Mouse (Mus musculus) CD4-positive, CD25-positive, alpha-beta regulatory T cell, adult 4 months (primary cell): ENCODE measurements around the gene Rbm10. TPM values are rescaled to one million over a fixed set of nuclear protein-coding genes. Genes with fewer than 3 reads are reported as not detected.

ENCODE experiments used
- ATAC-seq: one replicate; pipeline ENCODE4 v1.8.0; 2017
- polyA plus RNA-seq, 2 experiments: library from polyadenylated mRNA; unstranded; fragments of 100-300 nt; shearing (Covaris generic); gene quantifications; one replicate each; pipeline ENCODE4 v1.2.1; 2017

The Rbm10 gene
- polyA plus RNA-seq = 10 to 100 TPM; 37.6 to 61.7 TPM

DNA sequence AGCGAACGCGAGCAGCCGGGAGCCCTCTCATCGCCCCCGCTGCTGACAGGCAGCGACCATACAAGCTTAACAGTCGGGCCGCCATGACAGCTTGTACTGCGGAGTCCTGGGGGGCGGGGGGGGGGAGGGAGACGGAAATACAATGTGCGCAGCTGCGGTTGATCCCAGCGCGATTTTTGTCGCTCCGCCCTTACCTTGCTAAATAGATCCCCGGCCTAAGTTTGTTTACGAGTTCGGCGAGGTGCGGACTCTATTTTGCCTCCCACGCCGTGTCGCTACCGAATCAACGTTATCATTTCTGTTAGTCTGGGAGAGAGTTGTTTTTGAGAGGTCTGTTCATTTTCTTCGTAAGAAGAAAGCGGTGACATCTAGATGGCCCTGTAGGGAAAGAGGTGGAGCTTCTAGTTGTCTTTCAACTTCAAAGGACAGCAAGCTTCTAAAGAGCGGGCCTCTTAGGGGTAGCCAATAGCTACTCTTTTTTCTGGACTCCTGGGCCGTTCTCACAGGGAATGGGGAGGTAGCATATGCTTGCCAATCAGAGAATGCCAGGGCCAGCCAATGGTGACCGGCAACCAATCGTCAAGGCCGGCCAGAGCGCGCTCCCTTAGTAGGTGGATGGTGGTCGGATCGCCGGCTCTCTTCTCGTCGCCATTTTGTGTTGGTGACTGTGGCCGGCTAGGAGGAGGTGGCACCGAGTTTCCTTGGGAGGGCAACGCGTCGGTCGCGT is at the start of gene Rbm10, which contains the start of gene Ndufb11:
Gene Rbm10, plus strand, starts transcription at position 328 of the 727 bp plus-strand sequence.
Gene Ndufb11, minus strand, starts transcription at position 444 of the 727 bp plus-strand sequence.
- peak; percentile 90 for ATAC-seq

DNA sequence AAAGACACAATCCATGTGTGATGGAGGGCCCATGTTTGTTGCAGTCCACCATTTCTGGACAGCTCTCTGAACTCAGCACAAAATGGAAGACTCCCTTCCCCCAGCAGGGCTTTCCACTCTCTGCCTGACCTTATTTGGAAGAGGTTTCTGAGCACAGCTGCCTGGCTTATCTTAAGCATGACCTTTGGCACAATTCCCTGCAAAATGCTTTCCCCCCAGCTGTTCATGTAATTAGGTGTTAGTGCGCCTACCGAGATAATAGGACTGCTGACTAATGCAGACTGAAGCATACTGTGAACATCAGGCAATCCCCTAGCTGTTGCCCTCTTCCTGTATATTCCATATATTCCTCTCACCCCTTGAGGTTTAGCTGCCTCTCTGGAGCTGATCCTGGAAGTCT is 46.3 kb upstream of the Rbm10 start:
- no peak for ATAC-seq

DNA sequence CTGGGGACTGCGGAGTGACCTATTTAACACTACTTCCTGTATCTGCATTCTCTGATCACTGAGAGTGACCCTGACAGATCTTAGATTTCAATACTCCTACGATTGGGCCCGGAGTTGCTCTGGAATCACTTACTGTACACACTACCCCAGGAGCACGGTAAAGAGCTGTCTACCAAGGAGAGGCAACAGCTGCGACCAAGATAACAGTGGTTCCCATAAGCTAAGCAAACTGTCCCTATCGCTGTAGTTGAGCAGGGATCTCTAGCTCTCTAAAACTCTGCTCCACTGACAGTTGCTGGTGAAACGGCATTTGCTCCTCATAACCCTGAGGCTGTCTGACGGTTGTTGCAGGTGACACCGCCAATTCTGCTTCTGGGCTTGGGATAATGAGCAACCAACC is 44.6 kb upstream of the Rbm10 start:
- ATAC-seq = no peak

- no peak for ATAC-seq
These were observed 43.4 kb upstream of the Rbm10 start for GRCm38 (mm10) chrX:20573927-20574326.

DNA sequence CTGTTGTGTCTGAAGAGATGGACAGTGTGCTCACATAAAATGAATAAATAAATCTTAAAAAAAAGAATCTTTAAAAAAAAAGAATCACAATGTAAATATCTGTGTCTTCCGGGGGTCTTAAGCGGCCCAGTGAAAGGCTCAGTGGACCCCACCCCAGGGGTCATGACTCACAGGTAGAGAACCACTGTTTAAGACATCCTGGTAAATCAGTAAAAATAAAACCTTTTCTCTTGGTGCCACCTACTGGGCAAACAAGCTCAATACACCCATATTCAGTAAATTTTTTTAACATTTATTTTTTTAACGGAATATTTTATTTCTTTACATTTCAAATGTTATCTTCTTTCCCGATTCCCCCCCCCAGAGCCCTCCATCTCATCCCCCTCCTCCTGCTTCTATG is 29.3 kb upstream of the Rbm10 start:
- no peak for ATAC-seq

DNA sequence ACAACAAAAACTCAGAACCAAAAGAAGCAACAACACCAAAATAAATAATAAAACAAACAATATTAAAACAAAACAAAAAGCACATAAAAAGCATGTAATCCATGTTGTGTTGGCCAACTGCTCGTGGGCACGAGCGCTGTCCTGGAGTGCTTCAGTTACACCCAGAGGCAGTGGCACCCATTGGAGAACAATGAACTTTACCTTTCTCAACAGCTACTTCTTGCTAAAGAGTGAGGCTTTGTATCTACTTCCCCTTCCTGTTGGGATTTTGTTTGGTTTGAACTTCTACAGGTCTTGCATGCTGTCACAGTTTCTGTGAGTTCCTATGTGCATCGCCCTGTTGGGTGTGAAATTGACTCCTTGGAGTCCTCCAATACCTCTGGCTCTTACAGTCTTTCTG is 8.8 kb upstream of the Rbm10 start:
- ATAC-seq = no peak

DNA sequence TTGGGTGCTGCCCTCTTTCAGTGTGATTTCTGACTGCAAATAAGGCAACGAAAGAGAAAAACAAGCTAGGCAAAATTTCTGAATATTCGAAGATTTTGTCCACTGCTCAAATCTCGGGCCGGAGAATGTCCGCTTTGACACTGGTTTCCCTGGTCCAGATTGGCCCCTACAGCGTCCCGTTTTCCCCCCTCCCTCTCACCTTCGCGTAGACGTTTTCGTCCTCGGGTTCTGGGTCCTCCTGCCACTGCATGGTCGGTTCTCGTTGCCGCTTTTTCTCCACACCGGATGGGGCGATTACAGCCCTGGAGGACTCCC is 485 bp upstream of the Rbm10 start:
- peak; percentile 4 for ATAC-seq

DNA sequence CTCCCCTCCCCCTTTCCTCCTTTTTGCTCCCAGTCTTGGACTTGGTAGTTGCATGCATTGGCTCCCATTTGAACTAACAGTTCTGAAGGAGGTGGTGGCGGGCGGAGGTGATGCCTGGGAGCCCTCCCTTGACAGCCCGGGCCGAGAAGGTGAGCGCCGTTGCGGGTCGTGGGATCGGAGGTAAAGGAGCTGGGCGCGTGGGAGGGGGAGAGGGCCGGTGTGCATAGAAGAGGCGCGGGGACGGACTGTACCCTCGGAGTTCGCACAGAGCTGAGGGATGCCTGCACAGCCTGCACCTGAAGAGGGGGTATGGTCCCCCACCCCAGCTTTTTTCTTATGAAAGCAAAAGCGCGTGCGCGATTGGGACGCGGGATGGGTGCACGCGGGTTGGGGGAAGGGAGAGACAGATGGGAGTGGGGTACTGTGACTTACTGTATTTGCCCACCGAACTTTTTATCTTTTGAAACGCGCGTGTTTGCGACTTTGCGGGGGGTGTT is 648 bp downstream of the Rbm10 start:
- ATAC-seq = peak; percentile 4

GRCm38 (mm10) chrX:20638141-20638540 is 20.8 kb downstream of the Rbm10 start:
- no peak for ATAC-seq

- ATAC-seq = no peak
These were observed 27.5 kb downstream of the Rbm10 start for GRCm38 (mm10) chrX:20644780-20645179.

- no peak for ATAC-seq
These were observed 40.3 kb downstream of the Rbm10 start for GRCm38 (mm10) chrX:20657593-20657992.

DNA sequence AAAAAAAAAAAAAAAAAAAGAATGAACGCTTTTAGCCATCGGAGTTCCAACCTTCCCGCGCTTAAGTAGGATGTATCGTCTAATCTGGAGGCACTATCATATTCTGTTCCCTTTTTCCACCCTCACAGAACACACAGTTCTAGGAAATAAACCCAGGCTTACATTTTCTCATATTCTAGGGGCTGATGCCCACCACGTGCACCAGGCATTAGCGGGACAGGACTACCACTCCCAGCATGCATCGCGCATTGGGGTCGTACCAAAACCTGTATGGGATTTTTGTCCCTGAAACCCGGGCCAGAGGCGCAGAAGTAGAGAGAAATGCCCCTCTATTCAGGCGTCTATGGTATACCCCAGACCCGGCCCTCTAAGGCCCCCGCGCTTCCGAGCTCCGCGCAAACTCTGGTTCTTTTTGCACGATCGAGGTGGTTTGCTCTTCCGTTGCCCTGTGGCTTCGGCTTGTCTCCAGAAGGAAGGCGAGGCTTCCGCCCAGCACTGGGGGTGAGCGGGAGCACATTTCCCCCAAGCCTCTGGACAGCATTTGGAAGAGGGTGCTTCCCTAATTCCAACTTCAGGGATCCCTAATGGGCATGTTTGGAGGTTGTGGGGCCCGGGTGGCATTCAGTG is 40.8 kb downstream of the Rbm10 start, which contains the start of gene Uba1:
Gene Uba1, plus strand, starts transcription at position 301 of the 627 bp plus-strand sequence.
- ATAC-seq = peak; percentile 87

DNA sequence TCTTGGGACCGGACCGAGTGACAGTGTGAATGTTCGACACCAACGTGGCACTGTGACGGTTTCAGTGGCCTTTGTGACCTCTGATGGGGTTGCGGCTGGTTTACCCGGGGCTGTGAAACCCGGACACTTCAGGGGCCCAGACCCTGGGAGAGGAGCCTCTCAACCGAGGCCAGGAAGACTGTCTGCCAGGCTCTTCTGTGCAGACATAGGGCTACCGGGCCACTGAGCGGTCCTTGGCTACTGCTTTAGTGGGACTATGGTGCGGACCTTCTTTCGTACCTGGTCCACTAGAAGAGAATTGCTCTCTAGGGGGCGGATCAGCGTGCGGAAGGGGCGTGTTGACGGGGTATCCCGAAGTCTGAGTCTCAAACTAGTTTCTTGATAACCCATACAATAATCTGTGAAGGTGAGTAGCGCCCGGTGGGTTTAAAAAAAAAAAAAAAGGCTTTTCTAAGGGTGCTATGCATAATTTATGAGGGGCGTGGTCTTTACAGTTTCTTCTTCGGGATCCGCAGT is 41.6 kb downstream of the Rbm10 start:
- ATAC-seq = no peak

DNA sequence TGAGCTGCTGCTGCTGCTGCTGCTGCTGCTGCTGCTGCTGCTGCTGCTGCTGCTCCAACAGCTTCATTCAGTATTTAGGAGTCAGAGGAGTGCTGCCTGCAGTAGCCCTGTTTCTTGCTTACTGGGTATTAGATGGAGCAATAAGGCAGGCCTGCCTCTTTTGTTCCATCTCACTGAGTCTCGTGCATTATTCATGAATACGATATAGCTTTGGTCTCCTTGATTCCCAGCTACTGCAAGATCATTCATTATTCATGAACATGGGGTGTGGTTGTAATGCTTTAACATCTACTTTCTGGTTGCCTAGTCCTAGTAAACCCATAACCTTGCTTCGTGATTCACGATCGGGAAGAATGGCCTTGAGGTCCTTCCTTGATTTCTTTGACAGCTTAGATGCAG is 45.0 kb downstream of the Rbm10 start:
- ATAC-seq = no peak

DNA sequence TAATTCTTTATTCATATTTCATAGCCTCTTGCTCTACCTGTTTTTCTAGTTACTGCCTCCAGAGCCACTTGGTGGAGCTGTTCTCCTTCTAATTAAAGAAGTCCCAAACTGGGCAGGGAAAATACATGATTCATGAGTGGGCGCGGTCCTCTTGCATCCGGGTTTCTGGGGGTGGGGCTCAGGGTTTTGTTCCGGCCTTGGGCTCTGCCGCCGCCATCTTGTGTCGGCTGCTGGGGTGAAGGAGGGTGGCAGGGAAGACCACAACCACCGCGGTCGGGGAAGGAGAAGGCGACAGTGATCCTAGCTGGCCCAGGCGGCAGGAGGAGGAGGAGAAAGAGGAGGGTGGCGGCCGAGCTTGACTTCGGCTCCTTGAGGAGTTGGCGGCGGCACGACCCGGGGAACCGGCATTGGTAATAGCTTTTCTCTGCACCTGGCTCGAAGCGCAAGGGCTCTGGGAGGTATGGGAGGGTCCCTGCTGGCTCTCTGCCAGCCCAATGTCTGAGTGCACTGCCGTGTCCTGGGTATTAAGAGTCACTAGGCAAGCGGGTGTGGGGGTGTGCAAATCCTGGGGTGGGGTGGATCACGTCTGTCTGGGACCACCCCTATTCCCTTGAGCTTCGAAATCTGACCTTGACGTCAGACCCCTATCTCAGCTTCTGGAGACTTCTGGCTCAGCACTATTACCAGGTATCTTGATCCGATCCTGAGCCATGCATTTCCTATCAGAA is 45.6 kb downstream of the Rbm10 start:
- ATAC-seq = peak; percentile 77

- ATAC-seq = no peak
These were observed 46.1 kb downstream of the Rbm10 start for GRCm38 (mm10) chrX:20663444-20663790.

DNA sequence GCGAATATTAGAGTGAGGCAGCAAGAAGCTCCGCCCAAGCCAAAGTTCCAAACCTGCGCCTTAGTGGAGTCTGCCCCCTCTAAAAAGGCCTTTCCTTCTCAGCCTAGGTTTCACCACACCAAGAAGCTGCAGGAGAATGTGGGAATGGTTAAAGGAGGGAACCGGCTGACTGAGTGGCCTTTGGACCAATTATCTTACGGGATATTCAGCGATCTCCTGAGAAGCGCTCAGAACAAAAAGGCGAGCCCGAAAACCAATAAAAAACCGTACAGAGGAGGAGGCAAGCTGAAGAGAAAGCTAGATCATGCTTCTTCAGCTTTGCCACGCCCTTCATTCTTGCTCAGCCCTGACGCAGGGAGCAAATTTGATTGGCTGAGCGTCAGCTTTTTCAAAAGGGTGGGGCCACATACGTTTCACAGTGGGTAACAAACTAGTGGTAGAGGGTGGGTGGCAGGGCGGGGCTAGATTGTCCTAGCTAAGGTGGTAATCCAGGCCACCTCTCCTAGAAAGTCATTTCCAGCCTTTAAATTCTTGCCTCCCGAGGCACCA is 70.3 kb downstream of the Rbm10 start, which contains the start of gene Cdk16:
Gene Cdk16, plus strand, starts transcription at position 436 of the 549 bp plus-strand sequence.
- ATAC-seq = peak; percentile 90

DNA sequence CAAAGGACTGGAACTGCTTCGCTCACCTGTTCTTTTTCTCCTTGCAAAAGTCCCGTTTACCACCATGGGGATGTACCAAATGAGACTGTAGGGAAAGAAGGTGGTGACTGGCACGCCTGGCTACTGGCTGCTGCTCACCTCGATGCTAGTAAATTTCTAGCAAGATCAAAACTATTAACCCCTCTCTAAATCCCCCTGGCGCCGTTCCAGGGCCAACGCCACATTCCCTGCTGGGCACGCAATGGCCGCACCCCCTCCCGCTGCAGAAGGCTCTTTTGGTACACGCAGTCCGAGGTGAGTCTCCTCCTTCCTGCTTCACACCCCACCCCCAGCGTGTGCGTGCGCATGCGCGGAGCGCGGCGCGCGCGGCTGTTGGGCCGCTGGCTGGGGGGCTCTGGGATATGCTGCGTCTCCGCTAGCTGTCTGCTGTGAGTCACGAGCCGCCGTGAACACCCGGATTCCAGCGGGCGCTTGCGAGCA is 70.8 kb downstream of the Rbm10 start:
- peak; percentile 67 for ATAC-seq

- no peak for ATAC-seq
These were observed 71.3 kb downstream of the Rbm10 start for GRCm38 (mm10) chrX:20688615-20689014.

DNA sequence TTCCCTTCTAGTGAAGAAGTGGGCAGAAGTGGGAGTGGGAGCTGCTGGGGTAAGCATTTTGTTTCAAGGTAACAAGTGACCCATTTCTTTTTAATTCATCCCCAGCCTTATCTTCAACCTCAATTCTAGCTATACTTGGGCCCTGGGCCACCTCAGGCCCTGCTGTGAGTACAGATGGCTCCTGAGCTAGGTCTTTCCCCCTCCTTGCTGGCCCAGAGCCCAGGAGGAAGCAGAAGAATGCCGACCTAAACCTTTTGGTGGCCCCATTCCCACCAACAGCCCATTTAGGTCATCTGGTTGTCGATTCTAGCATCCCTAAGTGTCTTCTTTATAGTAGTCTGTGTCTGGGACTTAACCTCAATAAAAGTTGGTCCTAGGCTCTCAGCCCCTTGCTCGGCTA is 74.3 kb downstream of the Rbm10 start:
- ATAC-seq = no peak

GRCm38 (mm10) chrX:20692616-20693015 is 75.3 kb downstream of the Rbm10 start:
- no peak for ATAC-seq

DNA sequence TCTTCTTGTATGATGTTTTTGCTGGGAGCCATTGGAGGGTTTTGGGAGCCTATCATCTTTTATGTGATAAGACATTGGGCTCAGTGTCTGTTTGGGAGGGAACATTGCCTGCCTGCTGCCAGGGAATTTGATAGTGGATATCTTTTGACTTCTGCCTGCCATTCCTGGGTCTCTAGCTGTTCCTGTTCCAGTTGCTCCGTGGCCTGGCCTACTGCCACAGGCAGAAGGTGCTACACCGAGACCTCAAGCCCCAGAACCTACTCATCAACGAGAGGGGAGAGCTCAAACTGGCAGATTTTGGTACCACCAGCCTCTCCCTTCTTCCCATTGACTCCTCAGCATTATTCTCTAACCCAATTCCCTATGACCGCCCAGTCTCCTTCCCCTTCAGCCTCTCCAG is 78.5 kb downstream of the Rbm10 start:
- ATAC-seq = no peak
